Mouse (Mus musculus) CD4-positive, CD25-positive, alpha-beta regulatory T cell, adult 4 months (primary cell): ENCODE results near the gene Surf1. TPM values are rescaled to one million over a fixed set of nuclear protein-coding genes. Genes with fewer than 3 reads are reported as not detected.

Source experiments
- ATAC-seq: one replicate; pipeline ENCODE4 v1.8.0; 2017
- polyA plus RNA-seq, 2 experiments: library from polyadenylated mRNA; unstranded; fragments of 100-300 nt; shearing (Covaris generic); gene quantifications; one replicate each; pipeline ENCODE4 v1.2.1; 2017

The Surf1 gene
- polyA plus RNA-seq, result 100 to 1,000 TPM; 100 to 116 TPM

DNA sequence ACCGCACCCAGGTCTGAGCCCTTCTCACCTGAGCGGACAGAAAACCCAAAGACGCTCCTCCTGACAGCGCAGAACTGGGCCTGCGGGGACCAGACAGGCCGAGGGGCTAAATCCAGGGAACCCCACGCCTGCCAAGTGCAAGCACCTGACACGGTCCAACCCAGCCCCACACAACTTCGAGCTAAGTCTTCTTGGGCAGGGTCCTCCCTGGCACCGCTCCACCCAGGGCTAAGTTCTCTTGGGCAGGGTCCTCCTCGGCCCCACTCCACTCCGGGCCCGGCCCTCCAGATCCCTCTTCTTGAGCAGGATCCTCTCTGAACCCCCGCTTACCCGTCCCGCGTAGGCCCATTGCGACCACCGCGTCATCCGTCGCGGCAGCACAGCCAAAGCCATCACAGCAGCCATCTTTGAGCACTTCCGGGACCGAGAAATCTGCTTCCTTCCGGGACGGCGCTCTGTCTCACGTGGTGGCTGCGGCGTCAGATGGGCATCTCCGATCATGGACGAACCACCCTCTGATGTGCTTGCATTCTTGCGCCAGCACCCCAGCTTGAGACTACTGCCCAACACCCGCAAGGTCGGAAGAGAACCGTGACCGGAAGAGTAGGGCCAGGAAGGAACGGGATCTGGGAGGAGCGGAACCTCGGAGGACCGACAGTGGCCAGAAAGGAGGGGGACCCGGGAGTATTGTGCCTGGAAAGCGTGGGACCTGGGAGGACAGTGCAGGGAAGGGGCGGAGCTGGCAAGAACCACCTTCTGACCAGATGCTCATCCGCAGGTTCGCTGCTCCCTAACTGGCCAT is at the start of gene Surf1, which contains the start of gene Surf2:
Surf1 (minus strand) TSS at position 604 of the 802 bp plus-strand sequence.
Surf2 (plus strand) TSS at position 441 of the 802 bp plus-strand sequence.
- ATAC-seq, result peak; percentile 94

DNA sequence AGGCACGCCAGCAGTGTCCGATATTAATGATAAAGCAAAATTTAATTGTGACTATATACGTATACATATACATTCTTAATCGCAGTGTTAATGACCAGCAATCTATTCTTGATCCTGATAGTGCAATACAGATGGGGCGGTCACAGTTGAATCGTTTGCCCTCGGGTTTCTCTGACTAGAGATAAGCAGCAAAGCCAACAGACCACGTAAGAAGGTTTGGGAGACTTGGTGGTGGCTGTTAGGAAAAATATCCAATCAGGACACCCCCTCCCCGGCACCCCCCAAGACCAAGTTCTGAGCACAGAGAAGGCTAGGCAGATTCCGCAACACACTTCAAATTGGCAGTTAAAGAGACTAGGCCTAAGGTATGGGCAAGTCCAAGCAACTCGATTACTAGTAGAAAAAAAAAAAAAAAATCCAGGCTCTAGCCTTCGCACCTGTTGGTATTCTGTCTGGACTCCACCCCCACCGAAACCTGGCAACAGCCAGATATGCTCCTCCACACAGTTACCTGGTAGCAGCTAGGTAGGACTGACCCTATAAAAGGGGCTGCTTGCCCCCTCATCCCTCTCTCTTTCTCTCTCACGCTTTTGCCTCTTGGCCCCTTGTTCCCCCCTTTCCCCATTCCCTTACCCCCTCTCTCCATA is 48.5 kb upstream of the Surf1 start:
- ATAC-seq, result no peak

DNA sequence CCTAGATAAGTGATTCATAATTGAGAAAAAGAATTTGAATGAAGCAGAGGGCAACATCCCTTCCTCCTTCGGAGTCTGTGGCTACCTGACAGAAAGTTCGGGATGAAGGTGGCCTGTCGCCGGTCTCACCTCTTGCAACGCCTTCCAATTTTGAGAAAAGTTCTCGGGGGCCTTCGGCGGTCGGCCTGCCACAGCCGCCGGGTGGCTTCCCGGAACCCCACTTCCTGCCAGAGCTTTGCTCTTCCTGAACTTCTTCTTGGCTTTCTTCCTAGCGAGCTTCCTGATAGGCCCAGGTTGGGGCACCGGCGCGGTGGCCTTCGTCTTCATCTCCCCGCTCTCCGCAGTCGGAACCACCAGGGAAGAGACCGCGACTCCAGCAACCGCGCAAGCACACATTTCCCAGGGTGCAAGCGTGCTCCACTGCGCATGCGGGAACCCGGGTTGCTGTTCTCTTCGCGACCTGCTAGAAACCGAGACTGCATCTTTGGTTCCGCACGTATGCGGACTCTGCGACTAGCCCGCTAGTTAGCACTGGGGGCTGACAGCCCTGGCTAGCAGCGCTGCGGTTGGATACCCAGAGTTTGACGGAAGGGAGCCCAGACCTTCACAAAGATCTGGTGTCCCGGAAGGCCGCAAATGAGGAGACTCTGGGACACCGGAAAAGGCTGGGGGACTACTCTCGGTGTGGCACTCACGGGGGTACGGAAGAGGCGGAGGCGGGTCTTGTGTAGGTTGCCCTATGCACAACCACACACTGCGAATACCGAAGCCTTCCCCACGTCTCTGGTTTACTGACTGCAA is 47.8 kb upstream of the Surf1 start, which contains the start of gene Rexo4:
Rexo4 (minus strand) TSS at position 464 of the 801 bp plus-strand sequence.
- ATAC-seq, result peak; percentile 90

DNA sequence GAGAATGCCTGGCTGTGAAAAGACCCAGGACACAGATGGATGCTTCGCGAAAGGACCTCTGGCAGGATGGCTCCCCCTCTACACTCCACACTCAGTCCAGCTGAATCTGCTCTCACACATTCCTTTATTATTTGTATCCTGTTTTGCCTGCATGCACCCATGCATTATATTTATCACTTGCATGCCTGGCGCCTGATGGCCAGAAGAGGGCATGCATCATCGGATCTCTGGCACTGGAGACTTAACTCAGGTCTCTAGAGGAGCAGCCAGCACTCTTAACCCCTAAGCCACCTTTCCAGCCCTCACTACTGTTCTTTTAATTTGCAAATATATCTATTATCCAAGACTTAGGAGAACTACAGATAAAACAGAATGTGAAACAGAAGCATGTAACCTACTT is 44.4 kb upstream of the Surf1 start:
- no peak for ATAC-seq

DNA sequence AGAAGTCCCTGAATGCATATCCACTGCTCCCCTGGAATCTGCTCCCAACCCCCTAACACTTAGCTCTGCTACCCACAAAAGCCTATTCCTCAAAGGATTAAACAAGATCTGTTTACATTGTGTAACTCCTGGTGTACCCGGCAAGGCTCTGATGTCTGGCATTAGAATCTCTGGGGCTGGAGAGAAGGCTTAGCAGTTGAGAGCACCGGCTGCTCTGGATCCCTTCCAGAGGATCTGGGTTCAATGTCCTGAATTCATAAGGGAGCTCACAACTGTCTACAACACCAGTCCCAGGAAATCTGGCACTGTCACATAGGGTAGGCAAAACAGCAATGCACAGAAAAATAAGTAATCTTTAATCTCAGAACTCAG is 41.1 kb upstream of the Surf1 start:
- no peak for ATAC-seq

DNA sequence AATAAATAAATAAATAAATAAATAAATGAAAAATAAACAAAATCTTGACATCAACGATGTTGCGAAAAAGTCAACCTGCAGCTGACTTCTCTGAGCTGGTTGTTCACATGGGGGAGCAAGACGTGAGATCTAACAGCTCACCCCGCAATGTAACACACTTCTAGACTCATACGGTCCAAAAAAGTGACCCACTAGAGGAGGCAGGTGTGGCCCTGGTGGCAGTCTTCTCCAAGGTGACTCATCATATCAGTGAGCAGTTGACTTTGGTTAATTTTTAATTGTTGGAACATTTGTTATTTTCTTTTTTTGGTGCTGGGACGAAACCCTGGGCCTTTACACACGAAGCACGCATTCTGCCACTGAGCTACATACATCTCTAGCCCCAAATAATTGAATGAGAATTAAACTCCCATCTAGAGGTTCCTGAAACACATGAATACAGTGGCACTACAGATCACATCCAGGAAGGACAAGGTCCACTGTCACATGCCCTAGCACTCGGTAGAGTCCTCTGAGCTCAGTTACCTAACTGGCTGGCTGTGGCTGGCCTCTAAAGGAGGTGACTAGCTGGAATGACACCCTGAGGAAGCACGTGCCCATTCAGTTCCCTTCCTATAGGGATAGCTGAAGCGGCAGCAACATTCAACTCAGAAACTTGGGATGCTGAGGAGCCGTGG is 40.6 kb upstream of the Surf1 start:
- ATAC-seq, result no peak

DNA sequence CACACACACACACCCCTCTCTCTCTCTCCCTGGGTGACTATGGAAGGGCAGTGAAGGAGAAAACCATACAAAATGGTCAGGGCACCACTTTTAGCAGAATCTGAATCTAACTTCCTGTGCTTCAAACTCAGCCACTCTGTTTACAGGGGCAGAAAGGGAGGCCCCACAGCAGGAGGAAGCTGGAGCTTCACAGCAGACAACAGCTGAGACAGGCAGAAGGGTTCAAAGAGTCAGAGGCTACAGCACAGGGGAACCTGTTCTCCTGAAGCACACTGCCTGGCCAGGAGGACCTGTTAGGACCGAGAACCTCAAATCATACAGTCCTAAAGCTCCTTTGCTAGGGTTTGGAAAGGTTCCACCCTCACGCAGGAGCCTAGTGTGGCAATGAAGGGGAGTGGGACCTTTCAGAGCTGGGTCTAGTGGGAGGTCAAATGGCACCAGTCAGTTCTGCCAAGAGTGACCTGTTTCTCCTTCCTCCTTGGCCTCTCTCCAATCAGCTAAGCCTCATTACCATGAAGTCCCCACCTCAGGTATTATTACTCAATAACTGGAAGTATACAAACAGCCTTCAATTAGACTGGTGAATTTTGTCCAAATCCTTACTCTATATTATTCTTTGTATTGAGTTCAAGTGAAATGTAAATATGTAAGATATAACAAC is 38.5 kb upstream of the Surf1 start:
- no peak for ATAC-seq

DNA sequence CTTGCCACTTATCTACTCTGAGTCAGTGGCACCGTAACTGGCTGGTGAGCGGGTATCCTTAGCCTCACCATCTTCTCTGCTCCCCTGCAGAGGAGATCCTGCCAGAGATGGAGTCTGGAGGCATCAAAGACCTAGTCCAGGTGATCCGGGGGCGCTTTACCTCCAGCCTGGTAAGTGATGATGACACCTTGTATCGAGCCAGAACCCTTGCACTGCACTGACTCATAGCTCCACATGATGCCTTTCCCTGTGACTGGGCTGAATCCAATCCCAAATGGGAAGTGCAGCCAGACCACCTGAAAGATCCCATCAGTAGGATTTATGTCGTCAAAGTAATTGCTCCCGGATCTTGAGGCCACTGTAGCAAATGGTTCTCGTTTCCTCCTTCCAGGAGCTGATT is 36.5 kb upstream of the Surf1 start:
- ATAC-seq, result no peak

DNA sequence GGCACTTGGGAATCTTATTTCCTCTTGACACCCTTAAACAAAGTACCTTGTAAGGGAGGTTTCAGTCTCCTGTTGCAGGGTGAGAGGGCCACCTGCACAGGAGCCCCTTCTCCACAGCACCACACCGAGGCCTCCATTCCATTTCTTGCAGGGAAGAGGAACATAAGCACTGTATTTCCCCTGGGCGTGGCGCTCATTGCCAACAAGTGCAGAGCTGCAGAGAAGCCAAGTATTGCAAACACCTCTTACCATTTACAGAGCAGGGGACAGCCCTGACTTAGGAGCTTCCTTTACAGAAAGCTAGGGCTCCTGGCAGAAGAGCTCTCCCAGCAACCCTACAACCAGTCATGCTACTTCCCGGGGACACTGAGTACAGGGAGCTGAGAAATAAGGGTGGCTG is 35.9 kb upstream of the Surf1 start:
- ATAC-seq, result no peak

DNA sequence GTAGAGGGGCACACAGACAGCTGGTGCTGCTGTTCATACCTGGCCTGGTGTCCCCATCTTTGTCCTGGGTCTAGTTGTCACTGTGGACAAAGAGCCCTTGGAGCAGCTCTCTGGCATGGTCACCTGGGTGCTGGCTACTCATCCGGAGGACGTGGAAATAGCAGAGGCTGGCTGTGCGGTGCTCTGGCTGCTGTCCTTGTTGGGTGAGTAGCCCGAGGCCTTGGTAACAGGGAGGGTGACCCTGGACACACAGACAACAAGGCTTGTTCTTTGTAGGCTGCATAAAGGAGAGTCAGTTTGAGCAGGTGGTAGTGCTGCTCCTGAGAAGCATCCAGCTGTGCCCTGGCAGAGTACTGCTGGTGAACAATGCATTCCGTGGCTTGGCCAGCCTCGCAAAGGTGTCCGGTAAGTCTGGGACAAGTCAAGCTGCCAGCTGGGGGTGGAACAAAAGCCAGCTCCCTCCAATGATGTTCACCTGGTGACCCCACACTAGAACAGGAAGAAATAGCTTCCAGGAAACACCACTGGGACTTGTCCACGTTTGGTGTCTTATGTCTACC is 35.1 kb upstream of the Surf1 start:
- ATAC-seq, result no peak

DNA sequence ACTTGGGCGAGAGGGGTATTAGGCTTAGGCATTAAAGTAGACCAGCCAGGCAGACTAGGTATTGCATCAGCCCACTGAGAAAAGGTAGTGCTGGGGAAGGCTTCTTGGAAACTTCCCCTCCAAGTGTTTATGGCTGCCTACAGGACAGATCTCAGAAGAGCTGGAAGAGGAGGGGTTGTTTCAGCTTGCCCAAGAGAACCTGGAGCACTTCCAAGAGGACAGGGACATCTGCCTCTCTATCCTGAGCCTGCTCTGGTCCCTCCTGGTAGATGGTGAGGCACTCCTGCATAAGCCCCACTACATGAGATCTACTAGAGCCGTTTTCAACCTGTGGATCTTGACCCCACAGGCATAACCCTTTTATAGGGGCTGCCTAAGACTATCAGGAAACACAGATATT is 34.1 kb upstream of the Surf1 start:
- ATAC-seq, result no peak

DNA sequence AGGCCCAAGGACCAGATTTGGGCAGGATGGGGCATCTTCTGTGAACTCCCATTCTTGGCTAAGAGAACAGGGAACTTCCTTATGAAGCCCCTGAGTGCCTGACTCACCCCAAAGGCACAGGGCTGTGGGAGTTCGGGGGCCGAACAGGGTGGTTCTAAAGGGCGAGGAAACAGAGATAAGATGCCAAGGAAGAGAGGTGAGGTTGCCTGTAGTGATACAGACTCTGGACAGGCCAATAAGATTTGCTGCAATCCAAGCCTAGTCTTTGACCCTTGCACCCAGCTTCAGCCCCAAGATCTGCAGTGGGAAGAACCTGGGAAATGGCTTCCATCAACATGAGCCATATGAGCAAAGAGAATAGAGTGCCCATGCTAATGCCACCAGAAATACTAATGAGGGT is 26.9 kb upstream of the Surf1 start:
- ATAC-seq, result no peak

DNA sequence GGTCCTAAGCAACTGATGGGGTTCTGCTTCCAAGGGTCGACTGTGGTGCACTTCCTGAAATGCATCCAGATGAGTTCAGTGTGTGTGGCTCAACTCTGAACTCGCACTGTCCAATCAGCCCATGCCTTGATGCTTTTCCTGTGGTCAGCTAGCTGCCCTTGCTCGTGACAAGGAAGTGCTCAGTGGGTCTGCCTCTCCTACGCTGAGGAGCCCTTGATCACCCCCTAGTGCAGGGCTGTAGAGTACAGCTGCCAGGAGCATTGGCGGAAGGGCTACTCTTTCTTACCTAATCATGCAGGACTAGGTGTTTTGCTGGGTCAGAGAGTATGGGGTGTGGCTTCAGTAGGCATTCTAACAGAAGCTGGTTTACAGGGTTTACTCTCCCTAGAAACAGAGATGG is 25.2 kb upstream of the Surf1 start:
- no peak for ATAC-seq

DNA sequence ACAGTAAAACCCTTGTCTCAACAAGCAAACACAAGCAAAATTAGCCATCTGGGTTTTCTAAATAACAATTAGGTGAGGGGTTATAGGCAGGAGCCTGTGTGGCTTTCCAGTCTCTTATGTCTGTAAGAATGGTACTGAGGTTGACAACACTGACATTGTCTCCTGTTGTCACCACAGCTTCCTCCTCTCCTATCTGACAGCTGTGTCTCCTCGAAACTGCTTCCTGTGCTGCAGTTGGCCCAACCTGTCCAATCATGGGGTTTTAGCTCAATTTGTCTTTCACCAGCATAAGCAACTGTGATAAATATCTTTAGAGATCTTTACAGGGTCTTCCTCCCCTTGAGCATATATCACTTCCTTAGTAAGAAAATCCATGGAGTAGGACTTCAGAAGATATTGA is 20.1 kb upstream of the Surf1 start:
- peak; percentile 17 for ATAC-seq

DNA sequence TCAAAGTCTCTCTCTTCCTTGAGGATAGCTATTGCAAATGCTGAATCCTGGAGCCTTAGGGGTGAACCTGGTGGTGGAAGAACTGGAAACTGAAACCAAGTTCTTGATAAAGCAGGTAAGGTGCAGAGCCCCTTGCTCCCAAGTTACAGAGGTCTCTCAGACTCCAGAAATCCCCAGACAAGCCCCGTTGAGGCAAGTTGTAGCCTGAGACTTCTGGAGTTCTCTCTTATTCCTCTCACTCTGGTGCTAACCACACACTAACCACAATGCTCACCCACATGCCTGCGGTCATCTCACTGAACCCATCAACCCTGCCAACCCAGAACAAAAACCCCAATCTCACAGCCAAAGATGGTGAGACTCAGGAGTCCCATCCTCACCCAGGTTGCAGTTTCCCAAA is 19.0 kb upstream of the Surf1 start:
- no peak for ATAC-seq

DNA sequence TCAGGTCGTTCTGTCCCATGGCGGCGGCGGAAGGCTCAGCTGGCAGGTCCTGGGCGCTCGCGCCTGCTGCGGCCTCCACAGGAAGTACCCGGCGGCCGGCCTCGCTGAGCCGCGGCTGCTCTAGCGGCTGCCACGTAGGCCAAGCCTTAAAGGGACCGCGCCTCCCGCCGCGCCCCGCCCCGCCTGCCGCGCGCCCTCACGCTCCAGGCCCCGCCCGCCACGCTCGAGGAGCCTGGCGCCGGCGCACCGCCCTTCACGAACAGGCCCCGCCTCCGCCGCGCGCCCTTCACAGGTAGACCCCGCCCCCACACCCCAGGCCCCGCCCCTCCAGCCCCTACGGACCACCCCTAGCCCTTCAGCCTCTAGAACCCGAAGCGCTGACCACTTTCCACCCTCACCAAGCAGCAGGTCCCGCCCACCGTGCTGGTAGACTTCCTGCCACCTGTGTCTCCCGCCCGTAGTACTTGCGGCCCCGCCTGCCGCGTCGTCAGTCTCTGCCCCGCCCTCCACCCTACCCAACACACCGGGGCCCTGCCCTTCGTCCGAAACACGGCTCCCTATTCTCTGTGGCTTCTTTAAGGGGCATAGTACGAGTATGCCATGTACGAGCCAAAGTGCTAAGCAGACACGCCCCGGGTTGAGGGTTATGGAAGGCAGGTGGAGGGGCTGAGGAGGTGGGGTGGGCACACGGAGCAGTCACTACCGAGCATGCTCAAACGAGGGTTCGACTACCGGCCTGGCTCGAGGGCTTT is 17.1 kb upstream of the Surf1 start, which contains the start of the genes Surf4 and Stkld1:
Surf4 (minus strand) TSS at position 625 of the 752 bp plus-strand sequence.
Stkld1 (plus strand) TSS at position 744 of the 752 bp plus-strand sequence.
- peak; percentile 84 for ATAC-seq

DNA sequence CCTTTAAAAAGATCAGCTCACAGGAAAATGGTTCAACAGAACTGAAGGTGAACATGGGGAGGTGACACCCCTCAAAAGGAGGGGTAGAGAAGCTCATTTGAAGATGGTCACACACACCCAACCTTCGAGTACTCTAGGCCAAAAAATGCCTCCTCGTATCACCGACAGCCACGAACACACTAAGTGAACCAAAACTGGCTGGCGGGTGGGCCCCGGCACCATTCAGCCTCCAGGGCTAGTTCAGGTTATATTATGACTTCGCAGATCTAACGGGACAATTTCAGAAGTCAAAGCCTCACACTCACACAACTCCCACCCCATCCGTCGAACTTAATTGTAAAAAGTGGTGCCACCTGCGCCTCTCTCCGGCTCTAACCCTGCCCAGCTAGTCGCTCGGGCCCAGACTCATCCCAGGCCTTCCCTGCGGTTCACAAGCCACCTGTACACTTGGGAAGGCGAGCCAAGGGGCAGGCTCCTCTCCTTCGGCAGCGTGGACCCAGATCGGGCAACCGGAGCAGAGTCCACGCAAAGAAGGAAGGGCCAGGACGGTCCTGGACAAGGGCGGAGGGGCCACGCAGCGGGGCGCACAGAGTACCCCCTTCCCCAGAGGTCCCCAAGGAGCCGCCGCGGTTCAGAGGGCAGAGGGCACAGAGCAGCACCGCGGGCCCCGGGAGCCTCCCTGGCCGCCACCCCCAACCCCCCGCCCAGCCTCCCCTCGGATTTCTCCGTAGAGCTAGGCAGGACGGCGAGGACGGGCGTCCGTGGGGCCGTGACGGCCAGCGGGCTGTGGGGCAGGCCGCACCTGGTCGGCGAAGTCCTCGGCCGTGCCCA is 16.4 kb upstream of the Surf1 start:
- ATAC-seq, result peak; percentile 4

DNA sequence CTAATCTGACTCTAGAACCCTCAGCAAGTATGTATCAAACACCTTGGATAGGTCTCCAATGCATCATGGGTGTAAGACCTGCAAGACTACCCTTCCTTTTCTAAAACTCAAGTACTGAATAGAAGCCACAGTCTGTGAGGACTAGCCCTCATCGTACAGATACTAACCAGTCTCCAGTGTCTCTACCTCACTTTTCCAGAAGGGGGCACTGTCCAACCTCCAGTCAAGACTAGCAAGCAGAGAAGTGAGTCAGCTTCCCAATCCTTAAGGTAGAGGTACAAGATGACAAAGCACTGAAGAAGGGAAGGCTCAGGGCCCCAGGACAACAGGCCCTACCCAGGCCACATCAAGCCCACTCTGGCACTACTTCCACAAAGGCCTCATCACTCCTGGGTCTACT is 14.1 kb upstream of the Surf1 start:
- peak; percentile 22 for ATAC-seq

DNA sequence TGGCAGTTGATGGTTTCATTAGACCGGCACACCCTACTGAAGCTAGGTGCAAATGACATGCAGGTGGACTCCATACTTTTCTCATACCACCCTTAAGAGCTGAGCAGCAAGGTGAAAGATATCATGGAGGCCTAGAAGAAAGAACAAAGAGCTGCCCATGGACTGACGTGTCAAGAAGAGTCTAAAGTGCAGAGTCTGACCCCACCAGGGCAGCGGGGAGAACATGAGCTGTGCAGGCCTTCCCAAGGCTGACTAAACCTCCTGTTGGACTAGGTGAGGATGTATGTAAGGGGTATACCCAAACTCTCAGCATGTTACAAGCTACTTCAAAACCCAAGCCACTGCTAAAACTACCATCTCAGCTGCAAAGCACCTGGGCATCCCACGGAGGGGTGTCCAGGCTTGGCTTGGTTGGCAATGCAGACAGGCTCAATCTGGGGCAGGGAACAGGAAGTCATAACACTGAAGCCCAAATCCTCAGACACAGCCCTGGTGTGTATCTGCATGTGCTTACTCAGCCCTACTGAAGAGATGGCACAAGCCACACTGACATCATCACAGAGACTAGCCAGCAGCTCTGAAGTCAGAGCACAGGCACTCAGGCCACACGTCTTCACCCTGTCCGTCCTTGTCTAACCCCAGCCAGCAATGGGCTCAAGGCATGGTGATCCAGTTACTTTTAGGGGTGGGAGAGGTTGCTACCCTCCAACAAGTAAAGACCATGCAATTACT is 11.6 kb upstream of the Surf1 start:
- ATAC-seq, result no peak
